Mouse (Mus musculus): ENCODE measurements around the gene Rbfox2. TPM values are rescaled to one million over a fixed set of nuclear protein-coding genes. Genes with fewer than 3 reads are reported as not detected.

Rbfox2 gene
- total RNA-seq (2014; rRNA removed): 391 and 470 TPM in 2 replicates
- polyA plus RNA-seq (2015; fragmentation: Nextera tagmentation; extraction: Ambion mirVana): 105 and 135 TPM in 2 replicates

DNA sequence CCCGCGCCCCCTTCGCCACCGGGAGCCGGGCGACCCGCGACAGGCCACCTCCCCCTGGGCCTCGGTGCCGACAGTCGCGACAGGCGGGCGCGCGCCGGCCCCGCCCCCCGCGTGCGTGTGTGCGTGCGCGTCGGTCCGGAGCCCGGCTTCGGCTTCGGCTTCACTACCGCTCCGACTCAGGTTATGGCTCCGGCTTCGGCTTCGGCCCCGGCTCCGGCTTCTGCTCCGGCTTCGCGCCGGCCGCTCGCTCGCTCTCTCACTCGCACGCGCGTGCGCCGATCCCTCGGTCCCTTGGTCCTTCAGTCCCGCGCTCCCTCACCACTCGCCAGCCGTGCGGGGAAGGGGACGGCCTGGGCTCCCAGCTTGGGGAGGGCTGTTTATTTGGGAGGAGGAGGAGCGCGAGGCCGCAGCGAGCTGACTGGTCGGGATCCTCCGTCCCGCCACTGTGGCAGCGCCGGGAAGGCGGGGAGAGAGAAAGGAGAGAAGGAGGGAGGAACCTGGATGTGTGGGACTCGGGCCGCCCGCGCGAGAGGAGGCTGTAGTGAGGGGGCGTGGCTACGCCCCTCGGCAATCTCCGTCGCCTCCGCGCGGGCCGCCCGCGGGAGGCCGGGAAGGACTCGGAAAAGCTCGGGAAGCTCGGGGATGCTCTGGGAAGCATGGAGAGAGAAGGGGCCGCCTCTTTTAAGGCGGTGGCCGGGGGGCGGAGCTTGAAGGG, at the start of gene Rbfox2:
Gene Rbfox2 (minus strand): TSS at position 458 of the 715 bp plus-strand sequence.
- Histone ChIP-seq H3K9ac (peak within 1 kb of the TSS; percentile 89), H3K9me3 (ENCODE audit: low read length) (no peaks in the 10 kb centered on the region), H3K4me2 (ENCODE audit: low read depth) (peak within 1 kb of the TSS; percentile 65), H3K27me3 (ENCODE audit: insufficient read depth, low read length) (no peaks in the 10 kb centered on the region), H3K27ac (ENCODE audit: low read depth, low read length) (peak within 1 kb of the TSS; percentile 98), H3K4me3 (ENCODE audit: low read depth, low read length) (peak within 1 kb of the TSS; percentile 96), H3K36me3 (ENCODE audit: insufficient read depth) (no peaks in the 10 kb centered on the region), H3K4me1 (ENCODE audit: insufficient read depth) (peaks cover 10% of the 10 kb centered on the region)
- DNase-seq: peak; percentile 97
- TF ChIP-seq CTCF (IDR thresholded peaks at IDR 0.05; ENCODE audit: low read depth): no peak
- peak; percentile 97 for ATAC-seq
- WGBS: under 1% methylated on average over 72 of the region's 90 CpGs

DNA sequence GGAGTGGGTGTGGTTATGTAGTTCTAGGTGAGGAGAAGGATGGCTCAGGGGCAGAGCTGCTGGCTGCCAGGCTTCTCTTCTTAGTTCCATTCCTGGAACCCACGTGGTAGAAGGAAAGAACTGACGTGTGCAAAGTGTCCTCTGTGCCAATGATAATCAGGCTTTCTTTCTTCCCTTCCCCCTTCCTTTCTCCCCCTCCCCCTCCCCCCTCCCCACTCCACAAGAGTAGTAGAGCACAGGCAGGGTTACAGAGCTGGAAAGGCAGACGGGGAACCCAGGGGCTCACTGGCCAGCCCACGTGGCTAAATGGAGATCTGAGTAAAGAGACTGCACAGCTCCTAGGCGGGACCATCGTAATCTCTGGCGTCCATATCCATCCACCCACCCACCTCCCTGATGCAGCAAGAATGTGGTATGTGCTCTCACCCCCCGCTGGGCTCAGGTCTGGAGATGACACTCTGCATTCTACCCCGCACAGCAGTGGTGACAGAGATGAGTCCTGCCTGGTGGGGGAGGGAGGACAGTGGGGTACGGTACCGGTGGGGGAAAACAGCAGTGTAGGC, 49.5 kb upstream of the Rbfox2 start:
- 13% methylated on average over 11 of the region's 11 CpGs for WGBS
- DNase-seq: peak; percentile 72
- no peaks in the 10 kb centered on the region for H3K9me3 ChIP-seq (ENCODE audit: low read length)
- no peaks in the 10 kb centered on the region for H3K36me3 ChIP-seq (ENCODE audit: insufficient read depth)
- peaks cover 5% of the 10 kb centered on the region; the same call in 1 of the 2 replicates for H3K4me1 ChIP-seq (ENCODE audit: insufficient read depth)
- H3K27ac ChIP-seq (ENCODE audit: low read depth, low read length): peak overlapping the region; percentile 29
- H3K4me2 ChIP-seq (ENCODE audit: low read depth): peak overlapping the region; percentile 38
- ATAC-seq: peak; percentile 56
- TF ChIP-seq CTCF (IDR thresholded peaks at IDR 0.05; ENCODE audit: low read depth): no peak
- peak overlapping the region; percentile 40 for H3K9ac ChIP-seq
- H3K4me3 ChIP-seq (ENCODE audit: low read depth, low read length): no peak overlapping the region
- no peaks in the 10 kb centered on the region for H3K27me3 ChIP-seq (ENCODE audit: insufficient read depth, low read length)

DNA sequence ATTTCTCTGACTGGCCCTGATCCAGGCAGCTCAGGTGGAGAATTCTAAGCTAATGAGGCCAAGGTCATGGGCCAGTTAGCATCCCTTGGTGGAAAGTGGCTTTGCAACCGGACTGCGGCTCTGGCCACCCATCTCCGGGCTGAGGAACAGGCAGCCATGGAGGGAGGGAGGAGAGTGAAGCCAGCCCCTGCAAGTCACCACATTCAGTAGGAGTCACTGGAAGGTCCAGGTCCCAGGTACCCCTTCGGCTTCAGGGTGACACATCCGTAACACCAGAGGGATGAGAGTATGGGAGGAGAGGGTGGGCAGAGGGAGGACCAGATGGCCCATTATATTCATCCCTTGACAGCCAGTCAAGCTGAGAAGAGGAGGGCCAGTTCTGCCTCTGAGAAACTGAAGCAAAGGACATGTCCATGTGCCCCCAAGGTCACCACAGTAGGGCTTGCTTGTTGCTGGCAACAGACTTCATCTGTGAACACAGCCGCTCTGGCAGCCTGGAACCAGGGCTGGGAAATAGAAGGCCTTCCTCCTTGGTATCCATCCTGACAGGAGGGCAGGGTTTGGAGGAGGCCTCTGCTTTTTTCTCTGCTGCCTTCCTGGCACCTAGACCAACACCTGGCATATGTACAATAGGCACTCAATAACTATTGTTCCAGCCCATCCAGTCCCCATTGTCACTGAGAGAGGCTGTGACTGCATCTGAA, 48.2 kb upstream of the Rbfox2 start:
- ATAC-seq: no peak
- 61% methylated on average over 6 of the region's 6 CpGs for WGBS
- H3K27ac ChIP-seq (ENCODE audit: low read depth, low read length): 0 out of 2 replicates have a peak overlapping the region, but pooled peaks have one; percentile 57

DNA sequence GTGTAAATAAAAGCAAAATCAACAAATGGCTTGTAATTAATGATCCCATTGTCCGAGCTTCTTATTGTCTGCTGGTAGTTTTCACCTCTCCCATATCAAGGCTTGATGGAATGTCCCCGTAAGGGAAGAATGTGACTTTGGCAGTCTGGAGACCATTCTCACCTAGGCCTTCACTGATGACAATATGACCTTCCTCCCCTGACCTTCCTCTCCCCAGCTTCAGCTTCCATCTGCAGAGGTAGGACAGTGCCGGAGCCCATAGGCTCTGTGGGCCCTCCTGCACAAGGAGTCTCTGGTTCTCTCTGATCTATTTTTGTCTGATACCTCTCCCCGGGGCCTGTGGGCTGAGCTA, 47.7 kb upstream of the Rbfox2 start:
- WGBS: 50% methylated on average over 4 of the region's 4 CpGs

More for the DNA sequence above, 48.2 kb upstream of the Rbfox2 start:
- peak; percentile 27 for DNase-seq
- Histone ChIP-seq H3K27me3 (ENCODE audit: insufficient read depth, low read length) (no peaks in the 10 kb centered on the region), H3K4me2 (ENCODE audit: low read depth) (no peak overlapping the region), H3K9me3 (ENCODE audit: low read length) (no peaks in the 10 kb centered on the region), H3K4me1 (ENCODE audit: insufficient read depth) (peaks cover 5% of the 10 kb centered on the region; the same call in 1 of the 2 replicates), H3K4me3 (ENCODE audit: low read depth, low read length) (no peak overlapping the region), H3K36me3 (ENCODE audit: insufficient read depth) (no peaks in the 10 kb centered on the region), H3K9ac (0 out of 2 replicates have a peak overlapping the region, but pooled peaks have one; percentile 6)
- no peak for TF ChIP-seq CTCF (IDR thresholded peaks at IDR 0.05; ENCODE audit: low read depth)

DNA sequence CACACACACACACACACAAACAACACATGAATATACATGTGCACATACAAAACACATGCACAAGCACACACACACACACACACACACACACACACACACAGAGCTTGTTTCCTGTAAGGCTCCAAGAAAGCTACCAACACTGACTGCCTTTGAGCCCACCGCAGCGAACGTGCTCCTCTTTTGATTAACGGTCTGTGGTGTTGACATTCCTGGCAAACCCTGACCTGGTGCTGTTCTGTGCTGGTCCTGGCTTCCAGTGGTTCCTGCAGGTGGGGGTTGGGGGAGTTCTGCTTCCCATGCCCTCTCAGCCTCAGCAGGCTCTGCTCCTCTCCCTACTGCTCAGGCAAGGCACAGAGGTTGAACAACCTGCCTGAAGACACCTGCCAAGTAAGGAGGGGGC, 47.0 kb upstream of the Rbfox2 start:
- no peaks in the 10 kb centered on the region for H3K27me3 ChIP-seq (ENCODE audit: insufficient read depth, low read length)
- DNase-seq (no peak), ATAC-seq (no peak)
- no peak overlapping the region for H3K27ac ChIP-seq (ENCODE audit: low read depth, low read length)
- 34% methylated on average over 4 of the region's 4 CpGs for WGBS
- no peaks in the 10 kb centered on the region for H3K9me3 ChIP-seq (ENCODE audit: low read length)
- TF ChIP-seq CTCF (IDR thresholded peaks at IDR 0.05; ENCODE audit: low read depth): no peak
- H3K36me3 ChIP-seq (ENCODE audit: insufficient read depth): no peaks in the 10 kb centered on the region
- H3K9ac ChIP-seq: no peak overlapping the region
- no peak overlapping the region for H3K4me3 ChIP-seq (ENCODE audit: low read depth, low read length)
- H3K4me2 ChIP-seq (ENCODE audit: low read depth): no peak overlapping the region
- peaks cover 5% of the 10 kb centered on the region; the same call in 1 of the 2 replicates for H3K4me1 ChIP-seq (ENCODE audit: insufficient read depth)

More for the DNA sequence above, 47.7 kb upstream of the Rbfox2 start:
- no peak overlapping the region for H3K9ac ChIP-seq
- H3K4me1 ChIP-seq (ENCODE audit: insufficient read depth): peaks cover 5% of the 10 kb centered on the region; the same call in 1 of the 2 replicates
- no peak overlapping the region for H3K27ac ChIP-seq (ENCODE audit: low read depth, low read length)
- TF ChIP-seq CTCF (IDR thresholded peaks at IDR 0.05; ENCODE audit: low read depth): no peak
- no peaks in the 10 kb centered on the region for H3K9me3 ChIP-seq (ENCODE audit: low read length)
- no peak overlapping the region for H3K4me2 ChIP-seq (ENCODE audit: low read depth)
- H3K36me3 ChIP-seq (ENCODE audit: insufficient read depth): no peaks in the 10 kb centered on the region
- no peak for DNase-seq
- no peak for ATAC-seq
- no peak overlapping the region for H3K4me3 ChIP-seq (ENCODE audit: low read depth, low read length)
- H3K27me3 ChIP-seq (ENCODE audit: insufficient read depth, low read length): no peaks in the 10 kb centered on the region

DNA sequence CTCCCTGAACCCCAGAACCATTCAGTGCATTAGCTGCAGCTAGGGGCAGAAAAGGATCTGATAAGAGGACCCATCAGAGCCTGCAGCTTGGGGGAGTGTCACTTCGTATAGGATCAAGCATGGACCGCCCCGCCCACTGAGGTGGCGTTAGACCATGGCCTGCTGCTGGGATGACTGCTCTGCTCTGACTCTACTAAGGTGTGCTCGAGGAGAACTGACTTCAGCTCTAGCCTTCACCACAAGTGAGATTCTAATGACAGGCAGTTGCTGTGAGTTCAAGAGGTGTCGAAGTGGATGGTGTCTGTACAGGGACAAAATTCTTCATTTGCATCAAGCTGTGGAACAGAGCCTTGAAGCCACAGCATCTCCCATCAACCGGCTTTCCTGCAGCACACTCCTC, 46.1 kb upstream of the Rbfox2 start:
- TF ChIP-seq CTCF (IDR thresholded peaks at IDR 0.05; ENCODE audit: low read depth): no peak
- H3K27me3 ChIP-seq (ENCODE audit: insufficient read depth, low read length): no peaks in the 10 kb centered on the region

More for the DNA sequence above, 46.1 kb upstream of the Rbfox2 start:
- H3K9me3 ChIP-seq (ENCODE audit: low read length): no peaks in the 10 kb centered on the region
- no peak for DNase-seq
- H3K36me3 ChIP-seq (ENCODE audit: insufficient read depth): no peaks in the 10 kb centered on the region
- 67% methylated on average over 7 of the region's 7 CpGs for WGBS
- no peak overlapping the region for H3K9ac ChIP-seq
- no peak overlapping the region for H3K4me3 ChIP-seq (ENCODE audit: low read depth, low read length)
- no peak for ATAC-seq
- H3K4me1 ChIP-seq (ENCODE audit: insufficient read depth): peaks cover 5% of the 10 kb centered on the region; the same call in 1 of the 2 replicates
- H3K27ac ChIP-seq (ENCODE audit: low read depth, low read length): no peak overlapping the region
- H3K4me2 ChIP-seq (ENCODE audit: low read depth): no peak overlapping the region
